Mouse (Mus musculus): ENCODE measurements around the gene Nol3. TPM values are rescaled to one million over a fixed set of nuclear protein-coding genes. Genes with fewer than 3 reads are reported as not detected.
A peak's percentile ranks its signal among the peaks of the same experiment; 100 is the strongest.

The Nol3 gene
- total and polyA plus RNA-seq, 2 experiments from 2014 or later, result 2.6 to 6.9 TPM

- H3K4me2 ChIP-seq (ENCODE audit: low read depth, low read length), result no peak overlapping the region
- no peak overlapping the region for H3K4me3 ChIP-seq (ENCODE audit: low read length)
- H3K9ac ChIP-seq (replicated peaks; ENCODE audit: low read length), result no peak overlapping the region
- 68% methylated on average over 3 of the region's 3 CpGs for WGBS
- H3K27ac ChIP-seq, result no peak overlapping the region
- H3K4me1 ChIP-seq (ENCODE audit: insufficient read depth, low read length), result peaks cover 7% of the 10 kb centered on the region; the same call in 1 of the 2 replicates
- no peaks in the 10 kb centered on the region for H3K9me3 ChIP-seq (ENCODE audit: low read length)
- no peak for DNase-seq (ENCODE audit: low spot score)
- H3K36me3 ChIP-seq (ENCODE audit: insufficient read depth, low read length), result no peaks in the 10 kb centered on the region
- ATAC-seq, result no peak
- H3K27me3 ChIP-seq (ENCODE audit: insufficient read depth, low read length), result peaks cover 5% of the 10 kb centered on the region; the same call in 1 of the 2 replicates
- TF ChIP-seq CTCF (IDR thresholded peaks at IDR 0.05; ENCODE audit: low read depth), result no peak
Measured at GRCm38 (mm10) chr8:105280567-105280966, 4.6 kb downstream of the Nol3 start.

DNA sequence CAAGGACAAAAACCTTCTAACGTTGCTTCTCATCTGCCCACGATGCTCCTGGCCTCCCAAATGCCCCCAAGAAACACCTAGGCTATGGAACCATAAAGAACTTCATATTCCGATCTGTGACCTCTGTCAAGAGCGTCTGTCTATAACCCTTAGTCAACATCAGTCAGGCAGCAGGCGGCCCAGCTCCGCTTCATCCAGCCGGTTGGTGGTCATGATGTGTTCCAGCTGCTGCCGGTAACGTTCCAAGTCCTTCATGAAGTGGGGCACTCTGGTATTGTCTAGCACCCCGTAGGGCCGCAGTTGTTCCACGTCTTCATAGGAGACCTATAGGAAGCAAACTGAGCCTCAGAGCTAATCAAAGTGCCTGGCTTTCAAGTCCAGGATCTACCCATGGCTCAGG, 5.9 kb downstream of the Nol3 start:
- Histone ChIP-seq H3K36me3 (ENCODE audit: insufficient read depth, low read length) (no peaks in the 10 kb centered on the region), H3K27me3 (ENCODE audit: insufficient read depth, low read length) (peaks cover 2% of the 10 kb centered on the region; the same call in 1 of the 2 replicates), H3K9ac (replicated peaks; ENCODE audit: low read length) (no peak overlapping the region), H3K4me1 (ENCODE audit: insufficient read depth, low read length) (peaks cover 17% of the 10 kb centered on the region), H3K27ac (no peak overlapping the region), H3K9me3 (ENCODE audit: low read length) (no peaks in the 10 kb centered on the region), H3K4me2 (ENCODE audit: low read depth, low read length) (no peak overlapping the region), H3K4me3 (ENCODE audit: low read length) (no peak overlapping the region)
- DNase-seq (ENCODE audit: low spot score), result no peak
- TF ChIP-seq CTCF (IDR thresholded peaks at IDR 0.05; ENCODE audit: low read depth), result no peak
- no peak for ATAC-seq
- WGBS, result 86% methylated on average over 12 of the region's 12 CpGs

DNA sequence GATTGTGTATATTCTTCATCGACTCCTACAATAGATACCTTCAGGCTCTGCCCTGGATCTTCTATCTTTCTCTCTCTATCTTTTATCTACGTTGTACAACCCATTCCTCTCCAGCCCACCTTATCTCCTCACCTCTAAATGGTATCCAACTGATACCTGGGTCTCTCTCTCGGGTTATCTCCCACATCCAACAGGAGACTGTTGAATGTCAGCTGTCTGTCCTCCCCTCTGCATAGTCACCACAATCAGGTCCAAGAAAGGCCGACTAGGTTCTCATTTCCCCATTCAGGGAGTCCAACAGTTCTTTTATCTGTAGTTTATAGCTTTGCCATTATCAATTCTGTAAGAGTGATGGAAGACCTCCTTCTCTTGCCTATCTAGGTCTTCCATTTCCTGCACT, 6.3 kb downstream of the Nol3 start:
- Histone ChIP-seq H3K36me3 (ENCODE audit: insufficient read depth, low read length) (no peaks in the 10 kb centered on the region), H3K27me3 (ENCODE audit: insufficient read depth, low read length) (no peaks in the 10 kb centered on the region), H3K27ac (no peak overlapping the region), H3K4me1 (ENCODE audit: insufficient read depth, low read length) (peaks cover 17% of the 10 kb centered on the region), H3K4me2 (ENCODE audit: low read depth, low read length) (no peak overlapping the region), H3K4me3 (ENCODE audit: low read length) (no peak overlapping the region), H3K9me3 (ENCODE audit: low read length) (no peaks in the 10 kb centered on the region), H3K9ac (replicated peaks; ENCODE audit: low read length) (no peak overlapping the region)
- TF ChIP-seq CTCF (IDR thresholded peaks at IDR 0.05; ENCODE audit: low read depth), result no peak
- WGBS, result 92% methylated on average over 4 of the region's 4 CpGs
- DNase-seq (ENCODE audit: low spot score) (no peak), ATAC-seq (no peak)

DNA sequence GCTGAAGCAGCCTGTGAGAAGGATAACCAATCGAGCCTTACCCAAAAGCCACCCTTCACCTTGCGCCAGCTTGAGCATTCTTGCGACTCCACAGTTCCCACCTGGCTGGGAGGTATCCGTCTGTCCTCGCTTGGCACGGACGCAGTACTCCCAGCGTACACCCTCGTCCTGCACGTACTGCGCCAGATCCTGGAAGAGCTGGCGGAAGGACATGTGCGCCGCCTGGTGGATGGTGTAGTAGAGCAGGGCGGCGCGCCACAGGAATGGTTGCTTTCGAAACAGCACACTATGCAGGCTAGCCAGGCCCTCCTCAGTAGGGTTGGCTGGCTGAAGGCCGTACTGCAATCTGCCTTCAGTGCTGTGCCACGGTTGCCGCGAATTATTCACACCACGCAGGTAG, 7.1 kb downstream of the Nol3 start:
- peaks cover 17% of the 10 kb centered on the region for H3K4me1 ChIP-seq (ENCODE audit: insufficient read depth, low read length)
- H3K9ac ChIP-seq (replicated peaks; ENCODE audit: low read length), result no peak overlapping the region
- no peaks in the 10 kb centered on the region for H3K27me3 ChIP-seq (ENCODE audit: insufficient read depth, low read length)
- DNase-seq (ENCODE audit: low spot score), result no peak
- TF ChIP-seq CTCF (IDR thresholded peaks at IDR 0.05; ENCODE audit: low read depth), result peak; percentile 75
- peak; percentile 31; the same call in 1 of the 2 replicates for ATAC-seq
- no peaks in the 10 kb centered on the region for H3K9me3 ChIP-seq (ENCODE audit: low read length)
- H3K4me3 ChIP-seq (ENCODE audit: low read length), result no peak overlapping the region
- H3K36me3 ChIP-seq (ENCODE audit: insufficient read depth, low read length), result no peaks in the 10 kb centered on the region
- H3K4me2 ChIP-seq (ENCODE audit: low read depth, low read length), result no peak overlapping the region
- WGBS, result 31% methylated on average over 23 of the region's 23 CpGs
- no peak overlapping the region for H3K27ac ChIP-seq

DNA sequence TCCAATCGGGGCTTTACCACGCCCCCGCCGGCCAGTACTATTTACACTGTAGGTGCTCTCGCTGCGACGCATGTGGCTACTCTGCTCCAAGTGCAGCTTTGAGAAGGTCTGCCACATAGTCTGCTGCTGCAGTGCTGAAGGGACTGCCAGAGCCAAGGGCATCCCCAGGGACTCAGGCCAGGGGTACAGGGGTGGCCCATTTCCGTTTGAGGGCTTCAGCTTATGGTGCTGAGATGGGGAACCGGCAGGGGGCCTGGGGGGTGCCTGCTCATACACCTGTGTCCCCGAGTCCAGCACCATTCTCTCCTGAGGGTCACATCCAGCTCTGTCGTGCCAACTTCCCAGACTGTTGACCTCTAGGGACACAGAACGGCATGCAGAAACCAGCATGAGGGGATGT, 9.6 kb downstream of the Nol3 start:
- TF ChIP-seq CTCF (IDR thresholded peaks at IDR 0.05; ENCODE audit: low read depth), result no peak
- H3K27ac ChIP-seq, result no peak overlapping the region
- no peak overlapping the region for H3K4me3 ChIP-seq (ENCODE audit: low read length)
- no peak overlapping the region for H3K9ac ChIP-seq (replicated peaks; ENCODE audit: low read length)
- H3K4me1 ChIP-seq (ENCODE audit: insufficient read depth, low read length), result peaks cover 18% of the 10 kb centered on the region; the same call in 1 of the 2 replicates
- no peaks in the 10 kb centered on the region for H3K27me3 ChIP-seq (ENCODE audit: insufficient read depth, low read length)
- no peak for ATAC-seq
- no peaks in the 10 kb centered on the region for H3K9me3 ChIP-seq (ENCODE audit: low read length)
- no peak overlapping the region for H3K4me2 ChIP-seq (ENCODE audit: low read depth, low read length)
- WGBS, result 43% methylated on average over 12 of the region's 12 CpGs
- H3K36me3 ChIP-seq (ENCODE audit: insufficient read depth, low read length), result no peaks in the 10 kb centered on the region
- no peak for DNase-seq (ENCODE audit: low spot score)

DNA sequence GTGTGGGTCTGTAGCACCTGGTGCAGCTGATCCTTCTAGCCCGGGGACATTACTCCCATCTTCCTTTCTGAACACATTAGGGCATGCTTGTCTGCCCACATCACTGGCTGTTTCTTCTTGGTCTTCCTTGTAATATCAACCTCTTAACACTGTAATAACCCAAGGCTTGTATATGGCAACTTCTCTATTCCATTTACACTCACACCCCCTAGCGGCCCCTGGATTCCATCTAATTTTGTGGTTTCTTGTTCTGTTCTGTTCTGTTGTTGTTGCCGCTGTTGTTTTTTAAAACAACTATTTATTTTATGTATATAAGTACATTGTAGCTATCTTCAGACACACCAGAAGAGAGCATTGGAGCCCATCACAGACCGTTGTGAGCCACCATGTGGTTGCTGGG, 11.0 kb downstream of the Nol3 start:
- no peak overlapping the region for H3K4me3 ChIP-seq (ENCODE audit: low read length)
- WGBS, result 81% methylated on average over 4 of the region's 4 CpGs
- H3K27me3 ChIP-seq (ENCODE audit: insufficient read depth, low read length), result no peaks in the 10 kb centered on the region
- no peak for TF ChIP-seq CTCF (IDR thresholded peaks at IDR 0.05; ENCODE audit: low read depth)
- DNase-seq (ENCODE audit: low spot score) (no peak), ATAC-seq (no peak)
- no peaks in the 10 kb centered on the region for H3K36me3 ChIP-seq (ENCODE audit: insufficient read depth, low read length)
- no peak overlapping the region for H3K9ac ChIP-seq (replicated peaks; ENCODE audit: low read length)
- no peak overlapping the region for H3K27ac ChIP-seq
- no peaks in the 10 kb centered on the region for H3K9me3 ChIP-seq (ENCODE audit: low read length)
- peaks cover 18% of the 10 kb centered on the region; the same call in 1 of the 2 replicates for H3K4me1 ChIP-seq (ENCODE audit: insufficient read depth, low read length)
- H3K4me2 ChIP-seq (ENCODE audit: low read depth, low read length), result peak overlapping the region; percentile 37

DNA sequence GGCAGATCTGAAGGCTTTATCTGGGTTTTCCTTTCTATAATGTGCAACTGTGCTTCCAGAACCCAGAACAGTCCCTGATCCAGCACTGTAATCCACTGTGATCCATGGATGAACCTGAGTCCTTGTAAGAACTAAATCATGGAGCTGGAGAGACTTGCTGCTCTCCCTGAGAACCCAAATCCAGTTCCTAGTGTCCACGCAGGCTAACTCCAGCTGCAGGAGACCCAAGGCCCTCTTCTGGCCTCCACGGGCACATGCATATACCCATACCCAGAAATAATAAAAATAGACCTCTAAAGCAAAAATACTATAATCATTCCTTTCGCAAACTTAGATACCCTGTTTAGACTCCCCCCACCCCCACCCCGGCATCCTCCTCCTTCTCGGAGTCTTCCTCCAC, 12.3 kb downstream of the Nol3 start:
- WGBS, result 67% methylated on average over 5 of the region's 5 CpGs
- peak overlapping the region; percentile 74; the same call in 1 of the 2 replicates for H3K9ac ChIP-seq (replicated peaks; ENCODE audit: low read length)
- no peaks in the 10 kb centered on the region for H3K9me3 ChIP-seq (ENCODE audit: low read length)
- no peak; the same call in 1 of the 2 replicates for TF ChIP-seq CTCF (IDR thresholded peaks at IDR 0.05; ENCODE audit: low read depth)
- peaks cover 18% of the 10 kb centered on the region; the same call in 1 of the 2 replicates for H3K4me1 ChIP-seq (ENCODE audit: insufficient read depth, low read length)
- DNase-seq (ENCODE audit: low spot score) (no peak), ATAC-seq (no peak)
- H3K36me3 ChIP-seq (ENCODE audit: insufficient read depth, low read length), result no peaks in the 10 kb centered on the region
- peak overlapping the region; percentile 54 for H3K4me3 ChIP-seq (ENCODE audit: low read length)
- no peaks in the 10 kb centered on the region for H3K27me3 ChIP-seq (ENCODE audit: insufficient read depth, low read length)
- H3K27ac ChIP-seq, result no peak overlapping the region
- peak overlapping the region; percentile 72 for H3K4me2 ChIP-seq (ENCODE audit: low read depth, low read length)

Data from hindbrain, postnatal 0 days (tissue).